Mouse (Mus musculus) kidney, embryonic 14.5 days (tissue): ENCODE results near the gene Nop16. TPM values are rescaled to one million over a fixed set of nuclear protein-coding genes. Genes with fewer than 3 reads are reported as not detected.
A peak's percentile ranks its signal among the peaks of the same experiment; 100 is the strongest.

Source experiments
- ATAC-seq: fragments of 200-750 bp; cut with Nextera tagmentation; 2 replicates; pipeline ENCODE4 v1.8.0; 2017; ENCODE audit warnings: moderate number of reproducible peaks, mild to moderate bottlenecking, moderate TSS enrichment, moderate library complexity; ENCODE audit not compliant: low FRiP score, low TSS enrichment
- H3K27ac ChIP-seq: fragments of 300-500 bp; sonication (generic); 2 replicates; pipeline ENCODE4 v1.5.1; 2014; ENCODE audit warnings: low read depth, mild to moderate bottlenecking, low read length, moderate library complexity, mixed read lengths
- H3K27me3 ChIP-seq: fragments of 300-500 bp; sonication (generic); 2 replicates; pipeline ENCODE4 v1.6.1; 2014; ENCODE audit warnings: mild to moderate bottlenecking, low read length; ENCODE audit not compliant: control insufficient read depth, insufficient read depth
- H3K36me3 ChIP-seq: fragments of 300-500 bp; sonication (generic); 2 replicates; pipeline ENCODE4 v1.6.1; 2014; ENCODE audit warnings: low read length, mixed read lengths; ENCODE audit not compliant: control insufficient read depth, insufficient read depth
- H3K4me1 ChIP-seq: fragments of 300-500 bp; sonication (generic); 2 replicates; pipeline ENCODE4 v1.6.1; 2014; ENCODE audit warnings: low read length, mixed read lengths; ENCODE audit not compliant: control insufficient read depth, insufficient read depth
- H3K4me2 ChIP-seq: fragments of 300-500 bp; sonication (generic); replicated peaks from 2 replicates; pipeline ENCODE4 v1.6.1; 2014; ENCODE audit warnings: low read depth, mild to moderate bottlenecking, low read length
- H3K4me3 ChIP-seq: fragments of 300-500 bp; sonication (generic); 2 replicates; pipeline ENCODE4 v1.5.1; 2014; ENCODE audit warnings: mild to moderate bottlenecking, low read length
- H3K9ac ChIP-seq: fragments of 300-500 bp; sonication (generic); 2 replicates; pipeline ENCODE4 v1.6.1; 2014; ENCODE audit warnings: low read depth, mild to moderate bottlenecking, low read length, moderate library complexity
- H3K9me3 ChIP-seq: fragments of 300-500 bp; sonication (generic); 2 replicates; pipeline ENCODE4 v1.6.1; 2016; ENCODE audit warnings: low read length; ENCODE audit not compliant: control insufficient read depth
- WGBS: fragments of 180-500 bp; shearing (Covaris S2); extraction: QIAGEN DNeasy Blood & Tissue Kit; methylation state at CpG from one replicate; pipeline ENCODE4 v1.1.7; 2014; 5-methylcytosine and 5-hydroxymethylcytosine counted together
- polyA plus RNA-seq: library from polyadenylated mRNA; unstranded; fragments of >200 nt; fragmentation: Nextera tagmentation; extraction: Ambion mirVana; gene quantifications from 2 replicates; pipeline ENCODE4 v1.2.1, GENCODE M21; 2014

Gene Nop16
- 78.6 and 88.6 TPM in 2 replicates for polyA plus RNA-seq

DNA sequence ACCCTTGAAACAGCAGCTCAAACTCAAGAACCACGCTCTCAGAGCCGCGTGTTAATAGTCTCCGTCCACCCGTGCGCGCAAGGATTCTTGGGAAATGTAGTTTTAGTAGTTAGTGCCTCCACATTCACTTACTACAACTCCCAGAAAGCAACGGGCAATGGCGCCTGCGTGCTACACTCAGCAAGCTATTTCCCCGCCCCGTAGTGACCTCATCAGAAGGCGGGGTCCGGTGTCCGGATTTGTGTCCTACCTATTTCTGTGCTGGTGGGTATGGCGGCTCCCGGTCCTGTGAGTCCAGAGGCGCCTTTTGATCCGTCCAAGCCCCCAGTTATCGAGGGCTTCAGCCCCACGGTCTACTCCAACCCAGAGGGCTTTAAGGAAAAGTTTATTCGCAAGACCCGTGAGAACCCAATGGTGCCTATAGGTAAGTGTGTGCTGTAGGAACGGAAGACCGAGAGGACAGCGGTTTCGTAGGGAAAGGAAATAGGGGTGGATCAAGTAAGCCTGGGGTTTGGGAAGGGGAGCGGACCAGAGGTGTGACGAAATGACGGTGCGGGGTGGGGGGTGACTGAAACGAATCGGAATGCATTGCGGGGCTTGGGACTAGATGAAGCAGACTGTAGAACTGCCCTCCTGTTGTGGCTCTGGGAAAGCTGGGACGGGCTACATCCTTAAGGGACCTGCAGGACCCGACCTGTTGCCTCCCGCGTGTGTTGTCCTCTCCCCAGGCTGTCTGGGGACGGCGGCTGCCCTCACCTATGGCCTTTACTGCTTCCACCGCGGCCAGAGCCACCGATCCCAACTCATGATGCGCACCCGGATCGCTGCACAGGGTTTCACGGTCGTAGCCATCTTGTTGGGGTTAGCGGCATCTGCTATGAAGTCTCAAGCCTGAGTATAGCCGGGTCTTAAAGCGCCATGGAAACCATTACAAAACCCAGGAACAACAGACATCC lies at the start of gene Nop16, which contains the start of gene Higd2a:
Gene Nop16, minus strand, starts transcription at position 95 of the 956 bp plus-strand sequence.
Gene Higd2a, plus strand, starts transcription at position 212 of the 956 bp plus-strand sequence.
- no peaks in the 10 kb centered on the region for H3K27me3 ChIP-seq
- WGBS, result under 1% methylated on average over 51 of the region's 51 CpGs
- peak; percentile 97 for ATAC-seq

DNA sequence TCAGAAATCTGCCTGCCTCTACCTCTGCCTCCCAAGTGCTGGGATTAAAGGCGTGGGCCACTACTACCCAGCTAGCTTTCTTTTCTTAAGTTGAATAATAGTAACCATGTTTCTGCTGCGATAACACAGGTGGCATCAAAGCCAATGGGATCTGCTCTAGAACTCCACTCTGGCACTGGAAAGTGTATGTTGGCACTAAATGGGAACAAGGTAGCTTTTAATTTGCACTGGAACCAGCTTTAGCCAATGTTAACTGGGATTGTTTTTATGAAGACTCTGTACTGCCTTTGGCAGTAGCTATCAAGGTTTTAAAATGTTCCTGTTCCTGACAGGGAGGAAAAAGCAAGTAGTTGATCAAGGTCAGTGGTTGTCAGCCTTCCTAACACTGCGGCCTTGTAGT lies 45.1 kb upstream of the Nop16 start:
- Histone ChIP-seq H3K27ac (no peak overlapping the region), H3K4me2 (no peak overlapping the region), H3K27me3 (no peaks in the 10 kb centered on the region), H3K9me3 (no peaks in the 10 kb centered on the region), H3K4me1 (no peaks in the 10 kb centered on the region), H3K4me3 (no peak overlapping the region), H3K36me3 (peaks cover 36% of the 10 kb centered on the region), H3K9ac (no peak overlapping the region)
- ATAC-seq, result no peak
- 96% methylated on average over 3 of the region's 3 CpGs for WGBS

More for the DNA sequence above, at the start of gene Nop16, which contains the start of gene Higd2a:
- peak within 1 kb of the TSS; percentile 82 for H3K27ac ChIP-seq
- H3K4me1 ChIP-seq, result peaks cover 15% of the 10 kb centered on the region; the same call in 1 of the 2 replicates
- H3K4me3 ChIP-seq, result peak within 1 kb of the TSS; percentile 87
- peaks cover 22% of the 10 kb centered on the region for H3K36me3 ChIP-seq
- peak within 1 kb of the TSS; percentile 62 for H3K4me2 ChIP-seq
- peak within 1 kb of the TSS; percentile 80 for H3K9ac ChIP-seq
- H3K9me3 ChIP-seq, result no peaks in the 10 kb centered on the region

DNA sequence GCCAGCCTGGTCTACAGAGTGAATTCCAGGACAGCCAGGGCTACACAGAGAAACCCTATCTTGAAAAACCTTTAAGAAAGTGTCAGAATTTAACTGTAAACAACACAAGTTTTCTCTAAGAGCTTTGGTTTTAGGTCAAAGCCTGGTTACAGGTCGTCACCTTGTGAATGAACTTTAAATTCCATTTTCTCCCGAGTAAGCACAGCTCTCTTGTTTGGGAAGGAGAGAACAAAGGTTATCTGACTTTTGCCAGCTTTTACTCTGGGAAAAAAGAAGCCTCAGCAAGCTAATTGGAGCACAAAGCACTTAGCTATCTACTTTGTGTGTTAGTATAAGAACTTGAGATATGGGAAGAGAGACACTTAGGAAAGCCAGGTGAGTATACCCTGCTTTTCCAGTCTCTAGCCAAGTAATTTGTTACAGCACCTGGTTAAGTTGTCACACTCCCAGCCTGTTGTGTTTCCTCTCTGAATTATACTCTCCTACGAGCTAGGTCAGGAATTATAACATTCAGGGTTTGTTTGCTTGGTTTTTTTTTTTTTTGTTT lies 42.9 kb upstream of the Nop16 start:
- Histone ChIP-seq H3K36me3 (peaks cover 20% of the 10 kb centered on the region; the same call in 1 of the 2 replicates), H3K27ac (no peak overlapping the region), H3K4me1 (no peaks in the 10 kb centered on the region), H3K9ac (no peak overlapping the region), H3K4me3 (no peak overlapping the region), H3K4me2 (no peak overlapping the region), H3K27me3 (no peaks in the 10 kb centered on the region), H3K9me3 (no peaks in the 10 kb centered on the region)
- WGBS, result 73% methylated on average over 3 of the region's 3 CpGs
- no peak for ATAC-seq

DNA sequence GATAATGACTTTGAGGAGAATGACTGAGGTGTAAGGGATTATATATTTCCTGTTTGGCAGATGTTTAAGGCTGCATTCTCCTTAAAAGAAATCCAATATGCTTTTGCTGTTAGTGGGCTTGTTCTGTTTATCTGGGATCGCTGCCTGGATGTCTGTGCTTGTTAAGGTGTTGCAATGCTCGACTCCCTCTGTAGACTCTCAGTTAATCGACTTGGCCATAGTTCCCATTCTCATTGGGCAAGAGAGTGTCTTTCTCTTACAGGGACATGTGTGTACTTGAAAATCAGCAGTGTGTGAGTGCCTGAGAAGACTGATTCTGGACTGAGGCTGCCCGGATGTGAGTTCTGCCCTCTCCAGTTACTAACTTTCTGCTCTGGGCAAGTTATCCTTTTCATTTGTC lies 39.2 kb upstream of the Nop16 start:
- no peaks in the 10 kb centered on the region for H3K9me3 ChIP-seq
- no peak overlapping the region for H3K4me2 ChIP-seq
- H3K4me3 ChIP-seq, result no peak overlapping the region
- WGBS, result 80% methylated on average over 4 of the region's 4 CpGs
- H3K4me1 ChIP-seq, result no peaks in the 10 kb centered on the region
- no peak overlapping the region for H3K27ac ChIP-seq
- no peak for ATAC-seq
- H3K9ac ChIP-seq, result no peak overlapping the region
- peaks cover 9% of the 10 kb centered on the region; the same call in 1 of the 2 replicates for H3K36me3 ChIP-seq
- no peaks in the 10 kb centered on the region for H3K27me3 ChIP-seq

DNA sequence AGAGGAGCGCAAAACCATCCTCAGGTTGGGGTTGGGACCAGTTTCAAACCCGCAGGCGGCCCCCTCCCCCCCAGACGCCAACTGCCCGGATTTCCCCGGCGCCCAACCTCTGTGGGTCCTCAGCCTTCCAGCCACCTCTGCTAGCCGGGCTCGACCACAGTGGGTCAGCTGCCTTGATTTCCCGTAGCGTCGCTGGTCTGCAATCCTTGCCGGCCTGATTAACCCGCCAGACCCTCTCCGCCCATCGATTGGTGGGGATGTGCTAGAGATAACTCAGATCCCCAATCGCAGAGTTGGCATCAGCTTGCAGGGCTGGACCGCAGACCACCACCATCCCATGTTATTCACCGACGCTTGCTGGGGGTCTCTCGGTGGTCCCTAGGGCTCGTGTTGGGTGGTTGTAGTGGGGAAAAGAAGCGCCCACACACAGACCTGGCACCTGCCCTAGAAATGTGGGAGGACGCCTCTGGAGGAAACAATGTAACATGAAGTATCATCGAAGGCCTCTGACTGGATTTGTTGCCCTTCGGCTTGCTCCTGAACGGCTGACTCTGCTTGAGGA lies 32.2 kb upstream of the Nop16 start:
- Histone ChIP-seq H3K9ac (peak overlapping the region; percentile 95), H3K36me3 (no peaks in the 10 kb centered on the region), H3K27me3 (no peaks in the 10 kb centered on the region), H3K27ac (peak overlapping the region; percentile 87), H3K4me2 (peak overlapping the region; percentile 78), H3K4me3 (peak overlapping the region; percentile 96), H3K9me3 (no peaks in the 10 kb centered on the region), H3K4me1 (0 out of 2 replicates have a peak, but pooled peaks cover 12% of the 10 kb centered on the region)
- WGBS, result 1% methylated on average over 23 of the region's 27 CpGs
- ATAC-seq, result peak; percentile 55

DNA sequence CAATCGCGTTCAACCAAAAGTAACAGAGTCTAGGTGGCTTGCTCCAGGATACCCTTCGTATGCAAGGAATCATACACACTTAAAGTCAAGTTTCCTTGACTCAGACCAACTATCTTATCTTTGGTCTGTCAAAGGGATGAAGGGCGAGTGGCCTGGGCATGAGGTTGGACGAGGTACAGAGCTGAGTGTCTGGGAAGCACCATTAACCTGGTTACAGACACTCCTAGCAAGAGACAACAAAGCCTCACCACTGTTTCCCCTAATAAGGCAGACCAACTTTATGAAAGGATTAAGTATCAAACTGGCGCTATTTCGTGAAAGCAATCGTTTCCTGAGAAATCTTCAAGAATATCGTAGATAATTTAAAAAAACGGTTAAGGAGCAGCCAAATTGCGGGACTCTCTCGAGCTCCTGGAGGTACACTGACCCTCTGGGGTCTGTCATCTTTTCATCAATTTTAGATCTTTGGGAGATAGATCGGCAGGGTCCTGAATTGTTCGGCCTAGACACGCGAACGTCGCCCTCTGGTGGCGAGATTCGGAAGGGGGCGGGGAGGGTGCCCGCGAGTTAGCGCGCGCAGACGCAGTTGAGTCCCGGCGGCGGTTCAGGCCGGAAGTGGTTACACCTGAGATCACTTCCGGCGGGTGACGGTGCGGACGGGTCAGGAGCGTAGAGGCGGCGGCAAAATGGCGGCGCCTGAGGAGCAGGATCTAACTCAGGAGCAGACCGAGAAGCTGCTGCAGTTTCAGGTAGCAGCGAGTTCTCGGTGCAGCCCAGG lies 31.5 kb upstream of the Nop16 start, which contains the start of gene Faf2:
Gene Faf2, plus strand, starts transcription at position 630 of the 778 bp plus-strand sequence.
- Histone ChIP-seq H3K4me2 (peak within 1 kb of the TSS; percentile 78), H3K9me3 (no peaks in the 10 kb centered on the region), H3K9ac (peak within 1 kb of the TSS; percentile 95), H3K4me1 (0 out of 2 replicates have a peak, but pooled peaks cover 12% of the 10 kb centered on the region), H3K27ac (peak within 1 kb of the TSS; percentile 87), H3K4me3 (peak within 1 kb of the TSS; percentile 96), H3K27me3 (no peaks in the 10 kb centered on the region), H3K36me3 (no peaks in the 10 kb centered on the region)
- 12% methylated on average over 44 of the region's 44 CpGs for WGBS
- ATAC-seq, result peak; percentile 98

DNA sequence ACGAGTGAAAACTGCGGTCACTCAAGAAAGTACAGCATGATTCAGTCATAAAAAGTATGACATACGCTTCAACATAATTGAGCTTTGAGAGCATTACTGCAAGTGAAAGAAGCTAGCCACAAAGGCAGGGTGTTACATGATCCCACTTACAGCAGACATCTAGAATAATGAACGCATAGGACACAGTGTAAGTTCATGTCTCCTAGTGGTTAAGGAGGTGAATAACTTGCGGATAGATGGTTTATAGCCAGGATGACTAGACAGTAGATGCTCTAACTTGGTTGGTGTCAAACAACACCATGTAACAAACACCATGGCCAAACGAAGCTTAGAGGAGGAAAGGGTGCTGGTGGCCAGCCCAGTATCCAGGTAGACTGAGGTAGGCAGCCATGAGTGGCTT lies 27.1 kb upstream of the Nop16 start:
- 59% methylated on average over 6 of the region's 6 CpGs for WGBS
- Histone ChIP-seq H3K36me3 (no peaks in the 10 kb centered on the region), H3K27ac (no peak overlapping the region), H3K4me2 (no peak overlapping the region), H3K4me3 (no peak overlapping the region), H3K9me3 (no peaks in the 10 kb centered on the region), H3K4me1 (no peaks in the 10 kb centered on the region), H3K9ac (no peak overlapping the region), H3K27me3 (no peaks in the 10 kb centered on the region)
- ATAC-seq, result no peak

DNA sequence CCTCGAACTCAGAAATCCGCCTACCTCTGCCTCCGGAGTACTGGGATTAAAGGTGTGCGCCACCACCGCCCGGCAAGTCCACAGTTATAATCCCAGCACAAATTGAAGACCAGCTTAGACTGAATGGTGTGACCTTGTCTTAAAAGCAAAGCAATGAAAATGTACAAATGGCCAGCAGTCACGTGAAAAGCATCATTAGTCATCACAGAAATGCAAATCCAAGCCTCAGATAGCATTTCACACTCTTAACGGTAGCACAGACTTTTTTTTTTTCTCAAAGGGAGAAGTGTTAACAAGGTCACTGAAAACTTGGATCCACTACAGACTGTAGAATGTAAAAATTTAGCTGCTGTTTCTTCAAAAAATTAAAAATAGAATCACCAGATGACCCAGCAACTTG lies 26.4 kb upstream of the Nop16 start:
- Histone ChIP-seq H3K9ac (no peak overlapping the region), H3K4me2 (no peak overlapping the region), H3K4me3 (no peak overlapping the region), H3K27ac (no peak overlapping the region), H3K36me3 (no peaks in the 10 kb centered on the region), H3K4me1 (no peaks in the 10 kb centered on the region), H3K9me3 (no peaks in the 10 kb centered on the region), H3K27me3 (no peaks in the 10 kb centered on the region)
- 81% methylated on average over 8 of the region's 8 CpGs for WGBS
- no peak for ATAC-seq
